Mouse (Mus musculus) liver, embryonic 16.5 days (tissue): ENCODE results near the gene Cd99l2. TPM values are rescaled to one million over a fixed set of nuclear protein-coding genes. Genes with fewer than 3 reads are reported as not detected.
A peak's percentile ranks its signal among the peaks of the same experiment; 100 is the strongest.

Experiments used
- ATAC-seq: fragments of 200-750 bp; cut with Nextera tagmentation; 2 replicates; pipeline ENCODE4 v1.8.0; 2017; ENCODE audit warnings: low read depth, mild to moderate bottlenecking, moderate number of reproducible peaks, moderate library complexity
- H3K27ac ChIP-seq: fragments of 300-500 bp; sonication (generic); 2 replicates; pipeline ENCODE4 v1.5.1; 2014; ENCODE audit warnings: mild to moderate bottlenecking, low read length
- H3K27me3 ChIP-seq: fragments of 300-500 bp; sonication (generic); 2 replicates; pipeline ENCODE4 v1.6.1; 2014; ENCODE audit warnings: low read depth, low read length, mixed read lengths; ENCODE audit not compliant: control insufficient read depth, insufficient read depth
- H3K36me3 ChIP-seq: fragments of 300-500 bp; sonication (generic); 2 replicates; pipeline ENCODE4 v1.6.1; 2014; ENCODE audit warnings: mild to moderate bottlenecking; ENCODE audit not compliant: control insufficient read depth, insufficient read depth
- H3K4me1 ChIP-seq: fragments of 300-500 bp; sonication (generic); 2 replicates; pipeline ENCODE4 v1.6.1; 2014; ENCODE audit warnings: low read depth, low read length, mixed read lengths; ENCODE audit not compliant: control insufficient read depth
- H3K4me2 ChIP-seq: fragments of 300-500 bp; sonication (generic); 2 replicates; pipeline ENCODE4 v1.6.1; 2014; ENCODE audit warnings: low read depth, low read length, mixed read lengths
- H3K4me3 ChIP-seq: fragments of 300-500 bp; sonication (generic); 2 replicates; pipeline ENCODE4 v1.5.1; 2014; ENCODE audit warnings: low read depth, mild to moderate bottlenecking, low read length
- H3K9ac ChIP-seq: fragments of 300-500 bp; sonication (generic); 2 replicates; pipeline ENCODE4 v1.6.1; 2014; ENCODE audit warnings: low read depth, low read length
- H3K9me3 ChIP-seq: fragments of 300-500 bp; sonication (generic); replicated peaks from 2 replicates; pipeline ENCODE4 v1.6.1; 2016; ENCODE audit warnings: low read length; ENCODE audit not compliant: control insufficient read depth
- WGBS: fragments of 180-500 bp; shearing (Covaris S2); extraction: QIAGEN DNeasy Blood & Tissue Kit; methylation state at CpG from one replicate; pipeline ENCODE4 v1.1.7; 2014; ENCODE audit not compliant: insufficient replicate concordance; 5-methylcytosine and 5-hydroxymethylcytosine counted together
- polyA plus RNA-seq: library from polyadenylated mRNA; unstranded; fragments of >200 nt; fragmentation: Nextera tagmentation; extraction: Ambion mirVana; gene quantifications from 2 replicates; pipeline ENCODE4 v1.2.1, GENCODE M21; 2015

Gene Cd99l2
- polyA plus RNA-seq, 1 experiment from 2014 or later: 10.8 TPM

- Histone ChIP-seq H3K4me1 (no peaks in the 10 kb centered on the region), H3K36me3 (no peaks in the 10 kb centered on the region), H3K4me3 (no peak overlapping the region), H3K9ac (no peak overlapping the region), H3K9me3 (no peaks in the 10 kb centered on the region), H3K27ac (no peak overlapping the region), H3K27me3 (no peaks in the 10 kb centered on the region), H3K4me2 (no peak overlapping the region)
- ATAC-seq: no peak
- 79% methylated on average over 6 of the region's 6 CpGs for WGBS
These were observed 36.4 kb downstream of the Cd99l2 start for GRCm38 (mm10) chrX:71456078-71456737.

- Histone ChIP-seq H3K4me1 (no peaks in the 10 kb centered on the region), H3K9me3 (no peaks in the 10 kb centered on the region), H3K4me2 (no peak overlapping the region), H3K4me3 (no peak overlapping the region), H3K36me3 (no peaks in the 10 kb centered on the region), H3K27me3 (no peaks in the 10 kb centered on the region), H3K9ac (no peak overlapping the region), H3K27ac (no peak overlapping the region)
- WGBS: 54% methylated on average over 5 of the region's 5 CpGs
- no peak for ATAC-seq
These were observed 49.7 kb downstream of the Cd99l2 start for GRCm38 (mm10) chrX:71442916-71443315.

- Histone ChIP-seq H3K36me3 (no peaks in the 10 kb centered on the region), H3K4me1 (no peaks in the 10 kb centered on the region), H3K9me3 (no peaks in the 10 kb centered on the region), H3K27me3 (no peaks in the 10 kb centered on the region), H3K4me2 (no peak overlapping the region), H3K9ac (no peak overlapping the region), H3K27ac (no peak overlapping the region), H3K4me3 (no peak overlapping the region)
- no peak for ATAC-seq
- WGBS: 61% methylated on average over 6 of the region's 6 CpGs
These were observed 53.2 kb downstream of the Cd99l2 start for GRCm38 (mm10) chrX:71439473-71439872.

GRCm38 (mm10) chrX:71435542-71435941 is 57.1 kb downstream of the Cd99l2 start:
- no peak overlapping the region for H3K27ac ChIP-seq
- WGBS: 76% methylated on average over 2 of the region's 2 CpGs
- no peaks in the 10 kb centered on the region for H3K36me3 ChIP-seq
- no peaks in the 10 kb centered on the region for H3K9me3 ChIP-seq
- H3K9ac ChIP-seq: no peak overlapping the region
- no peaks in the 10 kb centered on the region for H3K27me3 ChIP-seq
- H3K4me3 ChIP-seq: no peak overlapping the region
- H3K4me1 ChIP-seq: no peaks in the 10 kb centered on the region
- H3K4me2 ChIP-seq: no peak overlapping the region
- no peak for ATAC-seq

- no peaks in the 10 kb centered on the region for H3K27me3 ChIP-seq
- WGBS: 70% methylated on average over 8 of the region's 8 CpGs
- no peaks in the 10 kb centered on the region for H3K36me3 ChIP-seq
- H3K27ac ChIP-seq: no peak overlapping the region
- no peak for ATAC-seq
- no peak overlapping the region for H3K4me2 ChIP-seq
- H3K4me1 ChIP-seq: no peaks in the 10 kb centered on the region
- no peak overlapping the region for H3K9ac ChIP-seq
- no peaks in the 10 kb centered on the region for H3K9me3 ChIP-seq
- no peak overlapping the region for H3K4me3 ChIP-seq
These were observed 57.8 kb downstream of the Cd99l2 start for GRCm38 (mm10) chrX:71434860-71435259.

- H3K36me3 ChIP-seq: no peaks in the 10 kb centered on the region
- no peak overlapping the region for H3K4me2 ChIP-seq
- no peak overlapping the region for H3K9ac ChIP-seq
- no peaks in the 10 kb centered on the region for H3K9me3 ChIP-seq
- H3K27me3 ChIP-seq: no peaks in the 10 kb centered on the region
- WGBS: 80% methylated on average over 1 of the region's 1 CpGs
- H3K27ac ChIP-seq: no peak overlapping the region
- no peaks in the 10 kb centered on the region for H3K4me1 ChIP-seq
- ATAC-seq: no peak
- no peak overlapping the region for H3K4me3 ChIP-seq
These were observed 58.2 kb downstream of the Cd99l2 start for GRCm38 (mm10) chrX:71434448-71434847.

GRCm38 (mm10) chrX:71430900-71431299 is 61.7 kb downstream of the Cd99l2 start:
- Histone ChIP-seq H3K4me3 (no peak overlapping the region), H3K9ac (no peak overlapping the region), H3K4me2 (no peak overlapping the region), H3K27me3 (no peaks in the 10 kb centered on the region), H3K36me3 (no peaks in the 10 kb centered on the region), H3K9me3 (no peaks in the 10 kb centered on the region), H3K4me1 (no peaks in the 10 kb centered on the region; the same call in 1 of the 2 replicates), H3K27ac (no peak overlapping the region)
- 68% methylated on average over 5 of the region's 5 CpGs for WGBS
- no peak for ATAC-seq

- peak; percentile 53 for ATAC-seq
- H3K4me1 ChIP-seq: no peaks in the 10 kb centered on the region; the same call in 1 of the 2 replicates
- H3K27me3 ChIP-seq: no peaks in the 10 kb centered on the region
- H3K4me3 ChIP-seq: no peak overlapping the region
- no peaks in the 10 kb centered on the region for H3K36me3 ChIP-seq
- no peak overlapping the region for H3K9ac ChIP-seq
- H3K9me3 ChIP-seq: no peaks in the 10 kb centered on the region
- H3K4me2 ChIP-seq: no peak overlapping the region
- no peak overlapping the region for H3K27ac ChIP-seq
These were observed 65.2 kb downstream of the Cd99l2 start for GRCm38 (mm10) chrX:71427491-71427890.

- Histone ChIP-seq H3K4me2 (no peak overlapping the region), H3K9me3 (no peaks in the 10 kb centered on the region), H3K9ac (no peak overlapping the region), H3K4me1 (no peaks in the 10 kb centered on the region; the same call in 1 of the 2 replicates), H3K27ac (no peak overlapping the region), H3K36me3 (no peaks in the 10 kb centered on the region), H3K27me3 (no peaks in the 10 kb centered on the region), H3K4me3 (no peak overlapping the region)
- 42% methylated on average over 9 of the region's 9 CpGs for whole genome bisulfite sequencing
- peak; percentile 24; the same call in 1 of the 2 replicates for ATAC-seq
These were observed 66.7 kb downstream of the Cd99l2 start for GRCm38 (mm10) chrX:71425746-71426519.
